Mouse (Mus musculus) activated CD4-positive, CD25-positive, alpha-beta regulatory T cell, adult 4 months (primary cell): ENCODE measurements around the gene Swap70. TPM values are rescaled to one million over a fixed set of nuclear protein-coding genes. Genes with fewer than 3 reads are reported as not detected.

Experiments
- ATAC-seq: one replicate; pipeline ENCODE4 v1.8.0; 2017
- polyA plus RNA-seq, 2 experiments: library from polyadenylated mRNA; unstranded; fragments of 100-300 nt; shearing (Covaris generic); gene quantifications; one replicate each; pipeline ENCODE4 v1.2.1; 2017

The Swap70 gene
- polyA plus RNA-seq, 2 experiments from 2014 or later = 38.4 to 43.6 TPM

GRCm38 (mm10) chr7:110309246-110309645, 87.7 kb downstream of the Swap70 start:
- no peak for ATAC-seq

DNA sequence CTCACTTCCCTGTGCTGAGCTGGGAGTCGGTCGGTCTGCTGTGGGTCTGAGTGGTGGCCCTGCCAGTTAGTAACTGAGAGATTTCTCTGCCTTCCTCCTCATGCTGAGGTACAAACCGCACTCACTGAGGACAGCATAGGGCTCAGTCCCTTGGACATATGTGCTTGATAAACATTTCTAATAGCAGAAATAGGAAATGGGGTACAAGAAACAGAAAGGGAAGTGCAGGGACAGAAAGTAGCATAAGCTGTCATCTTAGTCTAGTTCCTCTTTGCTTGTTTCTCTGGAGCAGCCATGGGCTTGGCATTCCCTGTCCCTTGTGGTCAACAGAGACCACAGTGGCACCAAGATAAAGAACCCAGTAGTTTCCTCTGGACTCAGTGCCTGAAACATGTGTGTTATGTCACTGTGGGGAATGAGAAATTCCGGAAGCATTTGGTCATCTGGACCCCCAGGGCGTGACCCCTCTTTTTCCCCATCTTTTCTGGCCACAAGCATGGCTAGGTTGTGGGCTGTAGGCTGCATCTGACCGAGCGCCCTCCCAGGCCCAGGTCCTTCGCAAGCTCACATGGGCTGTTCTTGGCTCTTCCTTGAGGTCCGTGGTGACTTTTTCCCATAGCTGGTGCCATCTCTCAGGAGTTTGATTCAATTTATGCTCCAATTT, 92.0 kb downstream of the Swap70 start:
- no peak for ATAC-seq

- ATAC-seq = no peak
Observed at GRCm38 (mm10) chr7:110314401-110314890, 92.9 kb downstream of the Swap70 start.

- no peak for ATAC-seq
Observed at GRCm38 (mm10) chr7:110315352-110315751, 93.8 kb downstream of the Swap70 start.

GRCm38 (mm10) chr7:110317412-110317811, 95.9 kb downstream of the Swap70 start:
- no peak for ATAC-seq

- ATAC-seq = no peak
Observed at GRCm38 (mm10) chr7:110318971-110319519, 97.5 kb downstream of the Swap70 start.

DNA sequence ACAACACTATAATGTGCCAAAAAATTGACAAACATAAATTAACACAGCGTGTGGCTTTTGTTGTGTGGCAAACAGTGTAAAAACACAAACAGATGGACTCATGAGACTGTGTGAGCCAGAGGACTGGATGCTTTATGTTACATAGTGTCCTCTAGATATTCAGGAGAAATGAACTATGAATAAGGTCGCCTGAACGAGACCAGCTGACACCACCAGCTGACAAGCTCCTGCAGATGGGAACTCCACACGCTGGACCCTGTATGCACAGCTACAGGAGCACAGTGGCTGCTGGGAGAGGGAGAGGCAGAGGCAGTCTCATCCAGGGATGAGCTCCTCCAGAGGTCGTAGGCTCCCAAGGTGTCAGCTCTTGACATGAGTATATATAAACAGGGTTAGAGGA, 99.6 kb downstream of the Swap70 start:
- ATAC-seq = no peak

GRCm38 (mm10) chr7:110324852-110325251, 103.3 kb downstream of the Swap70 start:
- no peak for ATAC-seq

DNA sequence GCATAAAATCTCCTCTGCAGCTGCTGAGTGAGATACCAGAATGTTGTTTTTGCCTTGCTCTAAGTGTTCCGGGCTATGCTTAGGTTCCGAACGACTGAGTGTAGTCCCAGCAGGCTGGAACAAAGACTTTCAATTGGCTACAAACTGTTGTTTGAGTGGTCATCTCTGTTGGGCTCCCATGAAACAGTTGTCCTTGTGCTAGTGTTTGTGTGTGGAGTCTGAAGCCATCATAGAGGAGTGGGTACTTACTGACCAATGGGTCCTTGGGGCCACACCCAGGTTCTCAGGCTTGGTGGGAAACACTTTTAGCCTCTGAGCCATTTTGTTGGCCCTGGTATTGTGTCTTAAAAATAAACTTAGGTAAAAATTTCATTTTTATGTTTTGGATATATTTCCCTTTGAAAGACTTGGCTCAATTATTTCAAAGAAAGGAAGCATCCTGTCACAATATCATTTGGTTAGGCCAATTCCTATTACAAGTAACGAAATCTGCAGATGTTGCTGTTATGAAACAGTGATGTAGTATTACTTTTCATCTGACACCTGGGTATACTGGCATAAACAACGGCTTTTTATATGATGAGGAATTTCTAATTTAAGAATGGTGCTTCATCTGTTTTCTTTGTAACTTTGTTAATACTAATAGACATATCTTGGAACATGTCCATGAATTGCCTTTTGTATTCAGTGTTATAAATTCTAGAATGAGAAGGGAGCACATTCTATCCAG, 104.0 kb downstream of the Swap70 start:
- no peak for ATAC-seq

Other genes with a start within 250 kb of the Swap70 start
- gene Tmem41b, start 234.8 kb upstream of the Swap70 start, polyA plus RNA-seq = 10 to 100 TPM; 31.6 to 35.3 TPM
- 10 to 100 TPM; 26.5 to 31.4 TPM for gene Ipo7, start 203.4 kb upstream of the Swap70 start, polyA plus RNA-seq
- 10 to 100 TPM; 35.2 to 36.1 TPM for gene Zfp143, start 160.5 kb upstream of the Swap70 start, polyA plus RNA-seq
- 1 to 10 TPM; 2.4 to 3.0 TPM for gene Wee1, start 99.7 kb upstream of the Swap70 start, polyA plus RNA-seq